Mouse (Mus musculus): ENCODE measurements around the gene Phf6.
"Not testable (repeated sequence)": the region's sequence is repeated elsewhere in the genome, so short reads cannot be mapped to it uniquely, and the experiment has no call there.

Gene Phf6

GRCm38 (mm10) chrX:52981378-52981777 is 69.3 kb downstream of the Phf6 start:
- DNase-seq: no peak

- peak; percentile 76 to 85 for DNase-seq
Measured at GRCm38 (mm10) chrX:52987905-52988783, 76.1 kb downstream of the Phf6 start, which contains the start of gene Hprt. TSS of gene Hprt (plus strand) at chrX:52988137.

- DNase-seq: not testable (repeated sequence)
Measured at GRCm38 (mm10) chrX:52994726-52995125, 82.7 kb downstream of the Phf6 start.

DNA sequence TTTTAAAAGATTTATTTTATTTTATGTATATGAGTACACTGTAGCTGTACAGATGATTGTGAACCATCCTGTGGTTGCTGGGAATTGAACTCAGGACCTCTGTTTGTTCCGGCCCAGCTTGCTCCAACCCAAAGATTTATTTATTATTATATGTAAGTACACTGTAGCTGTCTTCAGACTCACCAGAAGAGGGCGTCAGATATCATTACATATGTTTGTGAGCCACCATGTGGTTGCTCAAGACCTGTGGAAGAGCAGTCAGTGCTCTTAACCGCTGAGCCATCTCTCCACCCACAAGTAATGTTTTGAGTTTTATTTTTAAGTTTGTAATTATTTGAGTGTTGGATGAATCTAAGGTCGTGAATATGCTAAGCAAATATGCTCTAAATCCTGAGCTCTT is 92.8 kb downstream of the Phf6 start:
- not testable (repeated sequence) for DNase-seq

DNA sequence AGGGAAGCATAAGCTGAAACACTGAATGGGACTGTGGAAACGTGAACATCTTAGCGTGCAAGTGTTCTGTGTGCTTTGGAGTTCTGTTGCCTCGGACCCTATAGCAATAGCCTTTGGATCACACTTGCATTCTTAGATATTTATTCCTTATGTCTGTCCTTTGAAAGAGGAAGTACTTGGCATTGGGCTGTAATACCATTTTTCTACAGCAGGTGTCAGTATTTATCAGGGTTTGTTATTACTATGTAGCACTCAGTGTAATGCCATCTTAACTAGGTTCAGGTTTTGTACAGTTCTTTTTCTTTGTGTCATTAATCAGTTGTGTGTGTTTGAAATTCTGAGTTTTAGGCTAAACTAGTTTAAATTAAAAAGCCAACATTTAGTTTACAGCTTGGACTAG is 94.0 kb downstream of the Phf6 start:
- no peak for DNase-seq
